Mouse (Mus musculus) midbrain, embryonic 10.5 days (tissue): ENCODE measurements around the gene Creld1. TPM values are rescaled to one million over a fixed set of nuclear protein-coding genes. Genes with fewer than 3 reads are reported as not detected.

Experiments
- DNase-seq: peaks from one replicate; pipeline ENCODE4 v3.0.0-alpha.2; 2017; ENCODE audit warnings: low spot score
- H3K27ac ChIP-seq: fragments of 300-500 bp; sonication (generic); replicated peaks from 2 replicates; pipeline ENCODE4 v1.5.1; 2016; ENCODE audit warnings: mild to moderate bottlenecking
- H3K27me3 ChIP-seq: fragments of 300-500 bp; sonication (generic); 2 replicates; pipeline ENCODE4 v1.6.1; 2016; ENCODE audit warnings: low read depth, mild to moderate bottlenecking; ENCODE audit not compliant: poor library complexity, severe bottlenecking
- H3K36me3 ChIP-seq: fragments of 300-500 bp; sonication (generic); 2 replicates; pipeline ENCODE4 v1.6.1; 2016; ENCODE audit warnings: mild to moderate bottlenecking, moderate library complexity
- H3K4me1 ChIP-seq: fragments of 300-500 bp; sonication (generic); 2 replicates; pipeline ENCODE4 v1.6.1; 2016
- H3K4me3 ChIP-seq: fragments of 300-500 bp; sonication (generic); 2 replicates; pipeline ENCODE4 v1.5.1; 2016; ENCODE audit warnings: mild to moderate bottlenecking, moderate library complexity
- H3K9me3 ChIP-seq: fragments of 300-500 bp; sonication (generic); replicated peaks from 2 replicates; pipeline ENCODE4 v1.6.1; 2016; ENCODE audit warnings: mild to moderate bottlenecking
- WGBS: fragments of 180-500 bp; shearing (Covaris S2); methylation state at CpG from one replicate; pipeline ENCODE4 v1.1.7; 2016; 5-methylcytosine and 5-hydroxymethylcytosine counted together
- polyA plus RNA-seq: library from polyadenylated mRNA; unstranded; fragments of >200 nt; fragmentation: Nextera tagmentation; extraction: Ambion mirVana; gene quantifications from 2 replicates; pipeline ENCODE4 v1.2.1, GENCODE M21; 2016

Creld1 gene
- polyA plus RNA-seq, 1 experiment from 2014 or later, result 45.4 TPM

DNA sequence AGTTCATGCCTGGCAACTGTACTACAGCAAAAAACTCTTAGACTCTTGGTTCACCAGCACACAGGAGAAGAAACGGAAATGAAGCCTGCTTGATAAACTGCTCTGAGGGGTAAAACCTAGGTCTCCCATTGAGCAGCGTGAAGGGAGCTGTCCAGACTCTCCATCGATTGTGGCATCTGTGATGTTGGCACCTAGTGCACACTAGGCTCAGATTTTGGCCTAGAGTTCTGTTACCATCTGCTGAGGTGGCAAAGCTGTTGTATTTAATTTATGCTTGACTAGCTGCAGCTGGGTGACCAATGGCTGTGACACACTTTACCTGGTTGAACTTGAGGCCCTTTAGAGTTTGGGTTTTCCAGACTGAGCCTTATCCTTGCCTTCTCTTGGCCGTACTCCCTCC, 35.5 kb upstream of the Creld1 start:
- 95% methylated on average over 4 of the region's 4 CpGs for WGBS
- peaks cover 44% of the 10 kb centered on the region for H3K36me3 ChIP-seq
- H3K9me3 ChIP-seq, result no peaks in the 10 kb centered on the region
- H3K27ac ChIP-seq, result no peak overlapping the region
- H3K4me1 ChIP-seq, result peaks cover 12% of the 10 kb centered on the region
- DNase-seq, result no peak
- no peaks in the 10 kb centered on the region for H3K27me3 ChIP-seq
- H3K4me3 ChIP-seq, result no peak overlapping the region

DNA sequence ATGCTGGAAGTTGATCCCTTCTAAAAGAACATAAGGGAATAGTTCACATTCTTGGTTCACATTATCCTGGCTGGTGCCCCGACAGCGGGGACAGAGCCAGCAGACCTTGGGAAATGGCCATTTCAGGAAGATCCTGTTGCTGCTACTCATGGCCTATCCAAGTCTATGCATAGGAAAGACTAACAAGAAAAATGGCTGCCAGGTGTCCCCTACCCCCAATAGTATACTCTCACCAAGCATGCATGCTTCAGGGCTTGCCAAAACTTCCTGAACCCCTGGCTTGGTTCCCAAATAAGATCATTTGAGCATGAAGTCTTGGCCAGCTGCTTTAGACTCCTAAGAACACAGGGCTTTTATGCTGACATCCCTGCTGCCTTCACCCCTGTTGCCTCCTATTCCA, 31.3 kb upstream of the Creld1 start:
- Histone ChIP-seq H3K36me3 (peaks cover 29% of the 10 kb centered on the region), H3K27ac (no peak overlapping the region), H3K4me3 (no peak overlapping the region), H3K9me3 (no peaks in the 10 kb centered on the region), H3K27me3 (no peaks in the 10 kb centered on the region), H3K4me1 (no peaks in the 10 kb centered on the region)
- DNase-seq, result no peak
- WGBS, result 96% methylated on average over 2 of the region's 2 CpGs

DNA sequence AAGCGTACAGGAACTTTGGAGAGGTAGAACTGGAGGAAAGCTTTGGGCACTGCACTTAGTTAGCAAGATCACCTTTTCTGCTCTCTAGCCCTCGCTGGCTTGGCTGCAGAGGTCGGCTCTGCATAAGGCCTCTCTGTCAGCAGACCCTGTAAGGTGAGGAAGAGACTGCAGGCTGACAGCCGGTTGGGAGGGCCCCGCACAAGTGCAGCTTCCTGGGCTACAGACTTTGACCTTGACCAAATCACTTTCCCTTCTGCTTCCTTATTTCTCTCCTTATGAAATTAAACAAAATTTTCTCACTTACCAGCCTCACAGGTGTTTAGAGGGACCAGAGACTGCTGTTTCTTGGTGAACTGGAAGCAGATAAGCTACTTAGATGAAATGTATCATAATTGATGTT, 28.1 kb upstream of the Creld1 start:
- H3K9me3 ChIP-seq, result no peaks in the 10 kb centered on the region
- no peak overlapping the region for H3K4me3 ChIP-seq
- DNase-seq, result no peak
- WGBS, result 74% methylated on average over 5 of the region's 5 CpGs
- no peak overlapping the region for H3K27ac ChIP-seq
- H3K27me3 ChIP-seq, result no peaks in the 10 kb centered on the region
- no peaks in the 10 kb centered on the region for H3K36me3 ChIP-seq
- H3K4me1 ChIP-seq, result no peaks in the 10 kb centered on the region

DNA sequence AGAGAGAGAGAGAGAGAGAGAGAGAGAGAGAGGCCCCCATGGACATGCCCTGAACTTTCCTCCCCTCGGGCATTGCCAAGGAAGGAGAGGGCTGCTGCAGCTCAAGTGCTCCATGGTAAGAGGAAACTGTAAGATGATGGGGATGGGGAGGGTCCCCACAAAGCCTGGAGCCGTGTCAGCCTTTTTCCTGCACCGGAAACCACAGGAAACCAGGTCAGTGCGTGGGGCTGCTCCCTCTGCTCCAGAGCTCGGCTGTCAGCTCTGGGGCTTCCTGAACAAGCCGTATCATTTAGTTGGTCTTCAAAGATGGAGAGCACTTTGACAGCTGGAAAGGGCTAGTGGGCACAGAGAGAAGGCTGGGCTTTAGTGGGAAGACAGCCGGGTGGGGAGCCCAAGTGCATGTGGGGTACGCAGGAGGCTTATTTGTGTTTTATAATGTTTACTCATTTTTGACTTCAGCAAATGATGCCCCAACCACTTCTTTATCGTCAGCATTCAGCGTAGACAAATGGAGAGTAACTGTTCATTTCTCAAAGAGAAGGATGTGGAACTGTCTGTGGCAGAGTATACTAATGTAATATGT, 25.1 kb upstream of the Creld1 start, which contains the start of gene Il17re:
Il17re (plus strand) TSS at position 533 of the 583 bp plus-strand sequence.
- H3K36me3 ChIP-seq, result no peaks in the 10 kb centered on the region
- no peak for DNase-seq
- H3K27ac ChIP-seq, result 0 out of 2 replicates have a peak within 1 kb of the TSS, but pooled peaks have one; percentile 3
- no peaks in the 10 kb centered on the region for H3K27me3 ChIP-seq
- H3K9me3 ChIP-seq, result no peaks in the 10 kb centered on the region
- WGBS, result 81% methylated on average over 10 of the region's 10 CpGs
- no peaks in the 10 kb centered on the region for H3K4me1 ChIP-seq
- no peak within 1 kb of the TSS for H3K4me3 ChIP-seq

DNA sequence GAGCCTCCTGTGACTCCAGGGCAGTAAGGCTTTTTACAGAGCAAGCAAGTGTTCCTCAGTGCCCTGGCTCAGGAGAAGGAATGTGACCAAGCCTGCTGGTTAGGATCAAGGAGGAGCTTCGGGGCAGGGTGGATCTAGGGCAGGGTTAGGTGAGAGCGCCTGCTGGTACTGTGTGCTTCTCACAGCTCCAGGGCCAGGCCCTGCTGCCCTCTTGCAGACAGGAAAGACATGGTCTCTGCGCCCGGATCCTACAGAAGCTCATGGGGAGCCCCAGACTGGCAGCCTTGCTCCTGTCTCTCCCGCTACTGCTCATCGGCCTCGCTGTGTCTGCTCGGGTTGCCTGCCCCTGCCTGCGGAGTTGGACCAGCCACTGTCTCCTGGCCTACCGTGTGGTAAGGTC, 24.5 kb upstream of the Creld1 start:
- H3K27me3 ChIP-seq, result no peaks in the 10 kb centered on the region
- no peak overlapping the region for H3K4me3 ChIP-seq
- no peaks in the 10 kb centered on the region for H3K9me3 ChIP-seq
- H3K36me3 ChIP-seq, result no peaks in the 10 kb centered on the region
- WGBS, result 74% methylated on average over 10 of the region's 10 CpGs
- H3K27ac ChIP-seq, result 0 out of 2 replicates have a peak overlapping the region, but pooled peaks have one; percentile 3
- H3K4me1 ChIP-seq, result no peaks in the 10 kb centered on the region
- no peak for DNase-seq

DNA sequence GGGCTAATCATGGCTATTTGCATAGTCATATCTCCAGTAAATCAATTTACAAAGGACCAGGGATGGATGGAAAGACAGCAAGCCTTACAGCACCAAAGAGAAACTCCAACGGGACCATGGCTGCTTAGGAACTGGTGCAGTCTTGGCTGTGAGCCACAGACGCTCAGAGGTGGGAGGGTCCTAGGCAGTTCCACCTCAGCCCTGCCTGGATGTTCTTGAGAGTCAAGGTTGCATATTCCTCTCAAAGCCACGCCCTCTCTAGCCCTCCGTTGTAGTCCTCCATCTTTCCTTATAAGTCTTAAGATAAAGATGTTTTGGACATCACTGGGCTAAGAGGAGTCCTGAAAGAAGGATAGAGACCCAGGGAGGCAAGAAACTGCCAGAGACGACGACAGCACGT, 19.1 kb upstream of the Creld1 start:
- no peak overlapping the region for H3K27ac ChIP-seq
- no peak overlapping the region for H3K4me3 ChIP-seq
- peaks cover 9% of the 10 kb centered on the region for H3K4me1 ChIP-seq
- peaks cover 11% of the 10 kb centered on the region; the same call in 1 of the 2 replicates for H3K27me3 ChIP-seq
- H3K36me3 ChIP-seq, result no peaks in the 10 kb centered on the region
- no peaks in the 10 kb centered on the region for H3K9me3 ChIP-seq
- WGBS, result 66% methylated on average over 7 of the region's 7 CpGs
- no peak for DNase-seq

DNA sequence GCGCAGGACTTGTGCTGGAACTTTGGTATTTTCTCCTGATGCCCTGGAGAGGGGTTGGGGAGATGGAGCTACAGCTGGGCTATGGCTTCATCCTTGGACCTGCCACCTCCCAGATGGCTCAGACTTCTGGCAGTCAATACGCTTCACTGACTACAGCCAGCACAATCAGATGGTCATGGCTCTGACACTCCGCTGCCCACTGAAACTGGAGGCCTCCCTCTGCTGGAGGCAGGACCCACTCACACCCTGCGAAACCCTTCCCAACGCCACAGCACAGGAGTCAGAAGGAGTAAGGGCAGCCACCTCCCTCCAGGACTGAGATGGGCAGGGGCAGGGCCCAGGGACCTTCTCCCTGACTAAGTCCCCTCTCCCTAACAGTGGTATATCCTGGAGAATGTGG, 17.5 kb upstream of the Creld1 start:
- peaks cover 19% of the 10 kb centered on the region for H3K4me1 ChIP-seq
- H3K27ac ChIP-seq, result no peak overlapping the region
- H3K27me3 ChIP-seq, result peaks cover 27% of the 10 kb centered on the region
- WGBS, result 62% methylated on average over 5 of the region's 5 CpGs
- no peak for DNase-seq
- no peaks in the 10 kb centered on the region for H3K9me3 ChIP-seq
- H3K36me3 ChIP-seq, result no peaks in the 10 kb centered on the region
- H3K4me3 ChIP-seq, result no peak overlapping the region

DNA sequence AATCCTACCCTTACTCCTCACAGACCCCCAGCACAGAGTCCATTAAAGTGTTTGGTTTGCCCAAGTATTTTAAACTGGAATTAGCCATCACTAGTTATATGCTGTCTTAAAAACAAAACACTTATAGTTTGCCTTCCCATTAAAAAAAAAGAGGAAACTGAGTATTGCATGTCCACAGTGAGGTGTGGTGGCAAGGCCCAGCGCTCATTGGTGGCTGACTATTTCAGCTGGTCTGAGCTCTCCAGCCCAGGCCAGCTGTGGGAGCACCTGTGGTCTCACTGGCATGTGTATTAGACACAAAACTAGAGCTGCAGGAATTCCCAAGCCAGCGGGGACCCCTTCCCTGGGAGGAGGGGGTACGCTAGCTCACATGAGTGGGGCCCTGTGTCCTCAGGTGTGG, 14.6 kb upstream of the Creld1 start:
- Histone ChIP-seq H3K36me3 (no peaks in the 10 kb centered on the region), H3K27ac (no peak overlapping the region; the same call in 1 of the 2 replicates), H3K4me1 (peaks cover 38% of the 10 kb centered on the region), H3K4me3 (peak overlapping the region; percentile 54; the same call in 1 of the 2 replicates), H3K9me3 (no peaks in the 10 kb centered on the region), H3K27me3 (peaks cover 50% of the 10 kb centered on the region)
- no peak for DNase-seq
- 64% methylated on average over 3 of the region's 3 CpGs for WGBS

DNA sequence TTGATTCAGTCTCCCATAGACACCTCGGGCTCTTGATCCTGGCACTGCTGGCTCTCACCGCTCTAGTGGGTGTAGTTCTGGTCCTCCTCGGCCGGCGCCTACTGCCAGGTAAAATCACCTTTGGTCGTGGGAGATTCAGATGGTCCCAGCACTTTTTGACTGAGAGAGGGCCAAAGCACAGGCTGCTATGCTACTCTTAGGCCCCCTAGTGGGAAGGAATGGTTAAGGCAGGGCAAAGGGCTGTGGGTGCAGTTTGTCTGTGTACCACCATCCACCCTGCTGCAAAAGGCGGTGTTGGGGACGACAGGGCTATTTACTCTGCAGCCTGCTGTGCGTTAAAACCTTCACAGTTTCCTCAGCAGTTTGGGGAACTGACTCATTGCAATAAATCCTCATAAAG, 14.1 kb upstream of the Creld1 start:
- whole genome bisulfite sequencing, result 7% methylated on average over 9 of the region's 9 CpGs
- Histone ChIP-seq H3K36me3 (no peaks in the 10 kb centered on the region), H3K4me1 (peaks cover 38% of the 10 kb centered on the region), H3K9me3 (no peaks in the 10 kb centered on the region), H3K27me3 (peaks cover 47% of the 10 kb centered on the region), H3K4me3 (peak overlapping the region; percentile 54), H3K27ac (peak overlapping the region; percentile 73)
- DNase-seq, result peak; percentile 71

DNA sequence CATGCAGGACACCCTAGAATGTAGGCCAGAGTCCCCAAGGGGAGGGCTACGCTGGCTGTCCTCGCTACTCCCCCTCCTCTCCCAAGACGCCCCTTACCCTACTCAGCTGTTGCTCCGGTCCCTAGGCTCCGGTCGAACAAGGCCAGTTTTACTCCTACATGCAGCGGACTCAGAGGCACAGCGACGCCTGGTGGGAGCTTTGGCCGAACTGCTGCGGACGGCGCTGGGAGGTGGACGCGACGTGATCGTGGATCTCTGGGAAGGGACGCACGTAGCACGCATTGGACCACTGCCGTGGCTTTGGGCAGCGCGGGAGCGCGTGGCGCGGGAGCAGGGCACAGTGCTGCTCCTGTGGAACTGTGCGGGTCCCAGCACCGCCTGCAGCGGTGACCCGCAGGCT, 13.7 kb upstream of the Creld1 start:
- H3K9me3 ChIP-seq, result no peaks in the 10 kb centered on the region
- peak; percentile 85 for DNase-seq
- no peaks in the 10 kb centered on the region for H3K36me3 ChIP-seq
- peak overlapping the region; percentile 54 for H3K4me3 ChIP-seq
- peaks cover 38% of the 10 kb centered on the region for H3K4me1 ChIP-seq
- H3K27me3 ChIP-seq, result peaks cover 44% of the 10 kb centered on the region
- WGBS, result 1% methylated on average over 31 of the region's 31 CpGs
- H3K27ac ChIP-seq, result peak overlapping the region; percentile 73

DNA sequence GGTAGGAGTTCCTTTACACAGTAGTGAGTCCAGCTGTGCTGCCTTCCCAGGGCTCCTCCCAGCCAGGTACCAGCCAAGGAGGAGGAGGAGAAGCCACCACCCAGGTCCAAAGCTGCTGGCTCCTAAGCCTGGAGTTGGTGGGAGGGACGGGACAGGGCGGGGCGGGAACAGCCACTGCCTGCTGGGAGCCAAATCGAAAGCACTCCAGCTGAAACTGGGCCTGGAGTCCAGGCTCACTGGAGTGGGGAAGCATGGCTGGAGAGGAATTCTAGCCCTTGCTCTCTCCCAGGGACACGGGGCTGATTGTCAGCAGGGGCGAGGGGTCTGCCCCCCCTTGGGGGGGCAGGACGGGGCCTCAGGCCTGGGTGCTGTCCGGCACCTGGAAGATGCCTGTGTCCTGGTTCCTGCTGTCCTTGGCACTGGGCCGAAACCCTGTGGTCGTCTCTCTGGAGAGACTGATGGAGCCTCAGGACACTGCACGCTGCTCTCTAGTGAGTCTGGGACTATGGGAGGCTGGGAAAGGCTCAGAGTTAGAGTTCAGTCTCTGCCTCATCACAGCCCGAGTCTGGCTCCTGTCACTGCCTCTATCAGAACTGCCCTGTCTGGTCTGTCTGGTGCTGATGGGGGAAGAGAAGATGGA, 11.7 kb upstream of the Creld1 start, which contains the start of gene Il17rc:
Il17rc (plus strand) TSS at position 131 of the 640 bp plus-strand sequence.
- peak; percentile 44 for DNase-seq
- Histone ChIP-seq H3K27me3 (peaks cover 49% of the 10 kb centered on the region), H3K9me3 (no peaks in the 10 kb centered on the region), H3K27ac (peak within 1 kb of the TSS; percentile 18), H3K36me3 (no peaks in the 10 kb centered on the region), H3K4me1 (peaks cover 33% of the 10 kb centered on the region), H3K4me3 (peak within 1 kb of the TSS; percentile 18; the same call in 1 of the 2 replicates)
- 17% methylated on average over 12 of the region's 12 CpGs for WGBS

DNA sequence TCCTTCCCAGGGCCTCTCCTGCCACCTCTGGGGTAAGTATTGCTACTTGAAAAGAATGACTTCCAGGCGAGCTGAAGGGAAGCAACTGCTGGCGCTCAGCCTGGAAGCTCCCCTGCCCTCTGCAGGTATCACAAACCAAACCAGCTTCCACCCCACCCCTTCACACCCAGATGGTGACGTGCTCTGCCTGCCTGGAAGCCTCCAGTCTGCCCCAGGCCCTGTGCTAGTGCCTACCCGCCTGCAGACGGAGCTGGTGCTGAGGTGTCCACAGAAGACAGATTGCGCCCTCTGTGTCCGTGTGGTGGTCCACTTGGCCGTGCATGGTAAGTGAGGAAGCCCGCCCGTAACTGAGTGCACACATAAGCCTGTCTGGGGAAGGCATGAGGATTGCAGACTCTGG, 11.0 kb upstream of the Creld1 start:
- Histone ChIP-seq H3K27me3 (peaks cover 54% of the 10 kb centered on the region), H3K9me3 (no peaks in the 10 kb centered on the region), H3K27ac (no peak overlapping the region), H3K4me3 (no peak overlapping the region), H3K4me1 (peaks cover 33% of the 10 kb centered on the region), H3K36me3 (no peaks in the 10 kb centered on the region)
- no peak for DNase-seq
- 72% methylated on average over 10 of the region's 10 CpGs for WGBS

DNA sequence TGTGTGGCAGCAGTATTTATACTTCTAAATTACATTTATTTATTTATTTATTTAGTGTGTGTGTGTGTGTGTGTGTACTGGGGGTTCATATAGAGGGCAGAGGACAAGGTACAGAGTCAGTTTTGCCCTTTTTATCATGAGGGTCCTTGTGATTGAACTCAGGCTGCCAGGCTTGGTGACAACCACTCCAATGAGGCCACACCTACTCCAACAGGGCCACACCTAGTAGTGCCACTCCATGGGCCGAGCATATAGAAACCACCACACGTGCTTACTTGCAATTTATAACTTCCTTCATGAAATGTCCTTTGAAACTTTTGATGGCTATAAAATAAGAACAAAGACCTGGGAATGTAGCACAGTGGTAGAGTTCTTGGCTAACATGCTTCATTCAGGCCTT, 9.9 kb upstream of the Creld1 start:
- WGBS, result 90% methylated on average over 2 of the region's 2 CpGs
- no peak overlapping the region for H3K27ac ChIP-seq
- DNase-seq, result no peak
- peaks cover 33% of the 10 kb centered on the region for H3K4me1 ChIP-seq
- no peaks in the 10 kb centered on the region for H3K36me3 ChIP-seq
- peaks cover 54% of the 10 kb centered on the region for H3K27me3 ChIP-seq
- no peak overlapping the region for H3K4me3 ChIP-seq
- H3K9me3 ChIP-seq, result no peaks in the 10 kb centered on the region
